Mouse (Mus musculus) central nervous system, embryonic 11.5 days (tissue): ENCODE measurements around the gene Ralgds. TPM values are rescaled to one million over a fixed set of nuclear protein-coding genes. Genes with fewer than 3 reads are reported as not detected.

Experiments used
- polyA plus RNA-seq: library from polyadenylated mRNA; depleted of rRNA; stranded (reverse); fragments of >200 nt; gene quantifications from 2 replicates; pipeline ENCODE4 v1.2.3, GENCODE M21; 2012; rRNA removed

Gene Ralgds
- polyA plus RNA-seq: 76.5 and 84.6 TPM in 2 replicates

DNA sequence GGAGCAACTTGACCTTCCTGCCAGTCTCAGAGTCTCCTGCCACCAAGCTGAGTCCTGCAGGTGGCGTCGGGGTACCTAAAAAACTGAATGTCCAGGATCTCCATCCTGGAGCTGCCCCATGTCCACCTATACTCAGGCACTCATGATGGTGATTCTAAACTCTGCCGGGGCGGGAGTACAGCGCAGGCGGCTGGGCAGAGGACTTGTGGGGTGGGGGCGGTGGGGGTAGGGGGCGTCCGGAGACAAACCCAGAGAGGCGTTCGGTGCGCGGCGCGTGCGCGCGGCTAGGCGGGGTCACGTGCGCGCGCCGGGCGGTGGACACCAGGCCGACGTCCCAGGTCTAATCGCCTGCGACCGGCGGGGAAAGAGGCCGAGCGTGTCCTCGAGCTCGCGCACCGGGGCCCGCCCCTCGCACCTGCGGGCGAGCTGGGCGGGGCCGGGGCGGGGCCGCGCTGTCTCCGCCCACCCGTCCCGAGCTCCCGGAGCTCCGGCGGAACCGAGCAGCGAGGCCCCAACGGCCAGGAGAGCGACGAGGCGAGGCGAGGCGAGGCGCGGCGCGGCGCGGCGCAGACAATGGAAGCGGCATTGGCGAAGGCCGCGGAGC is at the start of gene Ralgds:
TSS of gene Ralgds (plus strand) at position 328 of the 604 bp plus-strand sequence.

DNA sequence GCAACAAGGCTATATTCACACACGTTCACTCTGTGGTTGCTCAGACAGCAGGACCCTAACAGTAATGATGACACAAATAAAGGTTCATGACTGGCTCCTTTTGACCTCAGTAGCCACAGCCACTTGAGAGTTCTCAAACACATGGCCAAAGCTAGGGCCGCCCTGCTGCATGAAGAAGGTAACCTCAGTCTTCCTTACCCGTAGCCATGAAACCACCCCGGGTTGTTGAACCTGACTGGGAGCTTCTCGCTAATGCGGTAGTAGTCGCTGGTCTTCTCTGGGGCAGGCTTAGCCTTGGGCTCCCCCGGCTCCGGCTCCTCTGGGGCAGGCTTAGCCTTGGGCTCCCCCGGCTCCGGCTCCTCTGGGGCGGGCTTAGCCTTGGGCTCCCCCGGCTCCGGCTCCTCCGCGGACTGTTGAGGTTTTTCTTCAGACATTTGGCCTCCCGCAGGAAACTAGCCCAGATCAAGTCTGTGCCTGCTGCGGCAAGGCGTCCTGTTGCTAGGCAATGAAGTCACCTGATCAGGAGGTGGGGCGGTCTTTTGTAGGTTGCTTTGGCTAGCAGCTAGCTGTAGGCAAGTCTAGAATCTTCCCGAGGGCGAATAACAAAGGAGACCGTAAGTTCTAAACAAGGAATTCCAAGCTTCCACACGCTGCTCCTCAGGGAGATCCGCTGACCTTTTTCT is 46.9 kb upstream of the Ralgds start, which contains the start of gene 1700007K13Rik:
TSS of gene 1700007K13Rik (minus strand) at position 497 of the 683 bp plus-strand sequence.

DNA sequence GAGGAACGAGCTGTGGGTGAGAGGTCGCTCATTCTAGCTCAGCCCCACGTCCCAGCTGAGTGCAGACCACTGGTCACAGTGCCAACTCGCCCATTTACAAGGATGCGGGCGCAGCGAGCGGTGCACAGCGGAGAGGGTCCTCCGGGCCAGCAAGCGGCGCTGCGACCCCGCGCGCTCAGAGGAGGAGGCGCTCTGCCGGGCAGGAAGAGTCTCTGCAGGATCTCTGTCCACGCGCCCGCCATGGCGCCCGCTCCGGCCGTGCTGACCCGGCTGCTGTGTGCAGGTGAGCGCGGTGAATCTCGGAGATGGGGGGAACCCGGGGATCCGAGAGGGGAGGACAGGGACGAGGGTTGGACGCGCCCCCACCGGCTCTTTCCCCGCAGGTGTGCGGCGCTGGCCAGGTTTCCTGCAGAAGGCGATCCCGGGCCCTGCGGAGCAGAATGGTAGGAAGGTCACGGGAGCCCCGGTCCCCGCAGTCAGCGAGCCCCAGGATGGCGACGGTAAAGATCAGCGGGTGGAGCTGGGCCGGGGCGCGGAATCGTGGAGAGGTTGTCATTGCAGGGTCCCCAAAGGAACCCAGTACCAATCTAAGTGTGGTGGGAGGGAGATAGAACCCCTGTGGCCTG is 45.0 kb upstream of the Ralgds start, which contains the start of gene Mrps2:
TSS of gene Mrps2 (plus strand) at position 207 of the 626 bp plus-strand sequence.

DNA sequence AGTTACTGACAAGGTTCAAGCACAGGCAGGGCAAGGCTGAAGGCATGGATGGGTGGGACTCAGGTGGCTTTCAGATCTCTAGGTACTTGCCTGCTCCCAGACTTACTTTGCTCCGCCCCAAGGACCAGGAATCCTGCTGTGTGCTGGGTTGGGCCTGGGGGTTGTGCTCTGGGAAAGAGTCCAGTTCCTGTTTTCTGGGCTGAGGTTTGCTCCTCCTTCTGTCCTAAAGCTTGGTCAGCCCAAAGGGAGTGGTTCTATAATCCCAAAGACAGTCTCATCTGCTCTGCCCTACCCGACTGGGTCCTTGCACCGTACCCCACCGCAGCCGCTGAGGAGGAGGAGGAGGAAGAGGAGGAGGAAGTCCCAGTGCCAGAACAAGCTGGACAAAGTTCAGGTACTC is 16.3 kb upstream of the Ralgds start, which contains the start of gene Gbgt1:
TSS of gene Gbgt1 (plus strand) at position 221 of the 400 bp plus-strand sequence.

DNA sequence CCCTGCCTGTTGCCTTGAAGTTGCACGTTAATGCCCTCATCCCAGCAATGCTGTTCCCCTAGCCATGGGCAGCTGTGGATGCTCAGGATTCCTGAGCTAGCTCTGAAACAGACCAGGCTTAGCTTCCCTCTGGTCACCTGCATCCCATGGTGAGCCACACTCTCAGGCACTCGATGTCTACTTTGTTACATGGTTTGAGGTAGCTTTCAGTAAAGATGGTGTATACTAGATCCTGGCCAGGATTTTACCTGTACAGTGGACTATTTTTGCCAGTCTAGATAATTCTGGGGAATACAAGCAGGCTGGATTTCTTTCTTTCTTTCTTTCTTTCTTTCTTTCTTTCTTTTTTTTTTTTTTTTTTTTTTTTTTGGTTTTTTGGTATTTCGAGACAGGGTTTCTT is 7.1 kb upstream of the Ralgds start, which contains the start of gene Gm10134:
TSS of gene Gm10134 (plus strand) at position 301 of the 400 bp plus-strand sequence.

DNA sequence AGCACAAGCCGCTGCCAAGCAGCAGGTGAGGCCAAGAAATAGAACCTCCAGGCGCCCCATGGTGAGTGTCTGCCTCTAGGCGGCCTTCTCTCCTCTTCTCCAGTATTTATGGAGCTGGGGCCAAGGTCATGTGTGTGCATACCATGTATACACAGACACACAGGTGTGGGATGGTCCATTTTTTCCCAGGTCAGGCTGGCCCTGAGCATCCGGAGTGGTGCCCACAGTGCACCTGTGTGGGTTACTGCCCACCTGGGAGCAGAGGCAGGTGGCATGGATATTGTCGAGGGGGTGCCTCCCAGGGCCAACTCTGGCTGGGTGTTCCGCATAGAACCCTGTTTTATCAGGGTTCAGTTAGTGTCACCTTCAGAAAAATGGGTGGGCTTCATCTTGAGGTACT is 50.4 kb downstream of the Ralgds start, which contains the start of gene Cel:
TSS of gene Cel (minus strand) at position 101 of the 400 bp plus-strand sequence.

DNA sequence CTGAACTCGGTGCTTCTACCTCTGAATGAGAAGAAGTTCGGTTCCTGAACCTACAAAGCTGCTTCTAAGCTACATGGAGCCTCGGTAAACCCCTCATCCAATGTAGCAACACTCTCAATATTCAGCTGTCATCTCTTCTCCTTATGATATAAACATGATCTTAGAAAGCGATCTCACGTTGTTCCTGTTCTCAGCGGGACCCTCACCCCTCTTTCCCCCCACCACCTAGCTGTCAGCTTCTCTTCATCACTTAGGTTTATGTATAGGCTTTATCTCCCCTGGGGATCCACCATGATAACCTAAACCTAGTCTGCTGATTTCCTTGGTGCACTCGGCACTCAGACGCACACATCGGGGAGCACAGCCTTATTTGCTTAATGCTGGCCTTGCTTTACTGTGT is 70.7 kb downstream of the Ralgds start, which contains the start of gene Gtf3c5:
TSS of gene Gtf3c5 (minus strand) at position 101 of the 400 bp plus-strand sequence.

Other genes starting within 250 kb of the Ralgds start
- 9.9 and 11.1 TPM in 2 replicates for gene Ppp1r26, start 66.3 kb upstream of the Ralgds start, polyA plus RNA-seq
- gene 1700007K13Rik, start 46.8 kb upstream of the Ralgds start, polyA plus RNA-seq: 0.40 and 0.55 TPM in 2 replicates
- 27.8 and 52.9 TPM in 2 replicates for gene Mrps2, start 45.1 kb upstream of the Ralgds start, polyA plus RNA-seq
- 0.41 and 0.81 TPM in 2 replicates for gene Gbgt1, start 16.2 kb upstream of the Ralgds start, polyA plus RNA-seq
- 0.42 and 0.97 TPM in 2 replicates for gene Gm10134, start 7.0 kb upstream of the Ralgds start, polyA plus RNA-seq
- gene Cel, start 50.3 kb downstream of the Ralgds start, polyA plus RNA-seq: 0.02 and 0.06 TPM in 2 replicates
- 52.6 and 56.7 TPM in 2 replicates for gene Gtf3c5, start 70.6 kb downstream of the Ralgds start, polyA plus RNA-seq
- gene Gfi1b, start 108.9 kb downstream of the Ralgds start, polyA plus RNA-seq: 5.2 and 5.5 TPM in 2 replicates
- 21.7 and 25.1 TPM in 2 replicates for gene Tsc1, start 128.1 kb downstream of the Ralgds start, polyA plus RNA-seq
- gene Spaca9, start 186.6 kb downstream of the Ralgds start, polyA plus RNA-seq: 1.1 and 1.5 TPM in 2 replicates
- 0.29 and 0.39 TPM in 2 replicates for gene Ak8, start 187.0 kb downstream of the Ralgds start, polyA plus RNA-seq